Mouse (Mus musculus): ENCODE results near the gene Klrg1. TPM values are rescaled to one million over a fixed set of nuclear protein-coding genes. Genes with fewer than 3 reads are reported as not detected.

Klrg1 gene
- polyA plus RNA-seq, 1 experiment from 2014 or later: not detected

DNA sequence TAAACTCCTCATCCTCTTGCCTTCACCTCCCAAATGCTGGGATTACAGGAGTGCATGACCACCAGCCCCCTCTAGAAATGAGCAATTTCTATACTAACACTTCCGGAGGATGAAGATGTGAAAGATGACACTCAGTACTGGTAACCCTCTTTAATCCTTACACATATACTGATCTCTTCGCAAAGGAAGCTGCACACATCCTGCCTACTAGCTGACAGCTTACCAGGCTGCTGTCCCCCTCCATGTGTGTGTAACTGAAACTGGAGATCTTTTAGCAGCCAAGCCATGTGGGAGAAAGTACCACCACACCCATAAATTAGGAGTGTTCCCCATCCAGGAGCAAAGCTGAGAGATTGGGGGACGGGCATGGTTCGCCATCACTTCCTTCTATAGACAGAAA lies 13.5 kb downstream of the Klrg1 start:
- no peaks in the 10 kb centered on the region; the same call in 1 of the 2 replicates for H3K4me1 ChIP-seq (replicated peaks)
- WGBS (ENCODE audit: insufficient replicate concordance): 67% methylated on average over 4 of the region's 4 CpGs
- H3K9ac ChIP-seq: no peak overlapping the region
- H3K4me2 ChIP-seq: no peak overlapping the region
- H3K36me3 ChIP-seq (replicated peaks): no peaks in the 10 kb centered on the region
- H3K4me3 ChIP-seq (replicated peaks): no peak overlapping the region
- H3K27me3 ChIP-seq: no peaks in the 10 kb centered on the region
- no peak overlapping the region for H3K27ac ChIP-seq (replicated peaks)
- no peak for ATAC-seq (ENCODE audit: insufficient read depth)
- no peaks in the 10 kb centered on the region for H3K9me3 ChIP-seq (replicated peaks)

DNA sequence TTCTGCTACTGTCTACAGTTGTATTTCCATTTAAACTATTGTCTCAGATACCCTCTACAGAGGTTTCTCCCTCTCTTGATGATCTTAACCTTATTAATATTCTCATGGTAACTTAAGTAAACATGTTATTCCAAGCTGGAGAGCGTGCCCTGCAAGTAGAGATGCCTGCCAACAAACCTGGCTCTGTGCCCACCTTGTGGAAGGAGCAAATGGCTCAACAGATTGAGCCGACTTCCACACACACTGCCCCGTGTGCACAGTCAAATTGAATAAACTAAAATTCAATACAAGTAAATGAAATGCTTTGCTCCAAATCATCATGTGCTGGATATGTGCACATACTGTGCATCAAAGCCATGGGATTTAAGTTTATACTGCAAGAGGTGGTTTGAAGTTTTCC lies 14.1 kb downstream of the Klrg1 start:
- H3K27ac ChIP-seq (replicated peaks): no peak overlapping the region
- WGBS (ENCODE audit: insufficient replicate concordance): 49% methylated on average over 3 of the region's 3 CpGs
- no peaks in the 10 kb centered on the region for H3K27me3 ChIP-seq
- H3K9me3 ChIP-seq (replicated peaks): no peaks in the 10 kb centered on the region
- no peak overlapping the region for H3K9ac ChIP-seq
- H3K36me3 ChIP-seq (replicated peaks): no peaks in the 10 kb centered on the region
- no peak overlapping the region for H3K4me2 ChIP-seq
- no peak overlapping the region for H3K4me3 ChIP-seq (replicated peaks)
- no peak for ATAC-seq (ENCODE audit: insufficient read depth)
- no peaks in the 10 kb centered on the region for H3K4me1 ChIP-seq (replicated peaks)

DNA sequence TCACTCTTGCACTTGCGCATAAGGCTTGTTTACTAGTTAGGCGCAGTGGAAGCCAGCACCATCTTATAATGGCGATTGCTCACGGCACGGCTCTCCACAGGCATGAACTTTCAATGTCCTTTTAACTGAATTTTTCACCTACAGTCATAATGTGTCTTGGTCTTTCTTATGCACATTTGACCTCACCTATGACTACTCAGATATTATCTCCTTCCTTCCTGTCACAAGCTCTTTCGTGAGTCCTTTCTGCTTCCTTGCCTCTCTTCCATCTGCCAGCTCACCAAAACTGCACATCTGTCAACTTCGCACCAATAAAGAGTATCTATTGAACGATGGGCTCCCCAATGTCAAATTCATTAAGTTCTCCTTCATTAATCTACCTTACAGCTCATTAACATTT lies 20.1 kb downstream of the Klrg1 start:
- Histone ChIP-seq H3K9ac (no peak overlapping the region), H3K9me3 (replicated peaks) (no peaks in the 10 kb centered on the region), H3K4me2 (no peak overlapping the region), H3K4me1 (replicated peaks) (no peaks in the 10 kb centered on the region), H3K36me3 (replicated peaks) (no peaks in the 10 kb centered on the region), H3K4me3 (replicated peaks) (no peak overlapping the region), H3K27ac (replicated peaks) (no peak overlapping the region), H3K27me3 (no peaks in the 10 kb centered on the region)
- no peak for ATAC-seq (ENCODE audit: insufficient read depth)
- 67% methylated on average over 8 of the region's 8 CpGs for WGBS (ENCODE audit: insufficient replicate concordance)

DNA sequence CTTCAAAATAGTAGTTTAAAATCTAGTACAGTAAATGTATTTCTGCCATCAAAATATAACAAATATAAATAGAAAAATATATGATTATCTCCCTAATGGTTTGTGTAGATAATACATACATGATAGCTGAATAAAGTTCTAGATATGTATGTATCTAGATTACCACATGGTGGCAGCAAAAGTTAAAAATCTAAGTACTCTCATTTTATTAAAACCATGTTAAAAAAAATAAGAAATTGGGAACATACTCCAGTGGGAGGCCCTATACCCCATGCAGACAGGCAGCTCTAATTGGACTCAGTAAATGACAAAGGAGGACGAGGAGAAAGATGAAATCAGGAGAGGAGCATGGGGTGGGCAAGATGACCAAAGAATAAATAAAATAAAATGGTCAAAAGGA lies 30.5 kb downstream of the Klrg1 start:
- WGBS (ENCODE audit: insufficient replicate concordance): 32% methylated on average over 1 of the region's 1 CpGs
- H3K9ac ChIP-seq: no peak overlapping the region
- H3K27ac ChIP-seq (replicated peaks): no peak overlapping the region
- H3K9me3 ChIP-seq (replicated peaks): no peaks in the 10 kb centered on the region
- H3K27me3 ChIP-seq: no peaks in the 10 kb centered on the region
- ATAC-seq (ENCODE audit: insufficient read depth): no peak
- no peak overlapping the region for H3K4me2 ChIP-seq
- H3K36me3 ChIP-seq (replicated peaks): no peaks in the 10 kb centered on the region
- H3K4me3 ChIP-seq (replicated peaks): no peak overlapping the region
- H3K4me1 ChIP-seq (replicated peaks): no peaks in the 10 kb centered on the region

DNA sequence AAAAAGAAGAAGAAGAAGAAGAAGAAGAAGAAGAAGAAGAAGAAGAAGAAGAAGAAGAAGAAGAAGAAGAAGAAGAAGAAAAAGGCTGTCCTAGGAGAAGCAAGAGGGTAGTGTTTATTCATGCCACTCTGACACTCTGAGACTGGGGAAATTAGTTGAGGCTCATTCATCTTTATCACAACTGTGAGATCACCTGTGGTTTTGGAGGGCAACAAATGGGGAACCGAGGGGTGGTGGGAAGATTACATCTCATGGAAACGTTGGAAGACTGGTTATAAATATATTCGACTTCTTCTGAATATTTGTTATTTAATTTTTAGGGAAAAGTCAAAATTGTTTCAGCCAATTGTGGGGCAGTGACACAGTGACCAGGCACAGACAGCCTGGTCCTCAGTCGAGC lies 32.6 kb downstream of the Klrg1 start:
- H3K9me3 ChIP-seq (replicated peaks): no peaks in the 10 kb centered on the region

More for the DNA sequence above, 32.6 kb downstream of the Klrg1 start:
- Histone ChIP-seq H3K36me3 (replicated peaks) (no peaks in the 10 kb centered on the region), H3K4me1 (replicated peaks) (no peaks in the 10 kb centered on the region), H3K4me3 (replicated peaks) (no peak overlapping the region), H3K27me3 (no peaks in the 10 kb centered on the region), H3K9ac (no peak overlapping the region), H3K4me2 (no peak overlapping the region), H3K27ac (replicated peaks) (no peak overlapping the region)
- WGBS (ENCODE audit: insufficient replicate concordance): 32% methylated on average over 4 of the region's 4 CpGs
- no peak for ATAC-seq (ENCODE audit: insufficient read depth)

Other genes with a start within 250 kb of the Klrg1 start
- gene M6pr, start 25.8 kb upstream of the Klrg1 start, polyA plus RNA-seq (2015; fragmentation: Nextera tagmentation; extraction: Ambion mirVana): 85.3 and 87.6 TPM in 2 replicates
- 1.3 TPM in 2 replicates for gene Phc1, start 57.7 kb upstream of the Klrg1 start, polyA plus RNA-seq (2015; fragmentation: Nextera tagmentation; extraction: Ambion mirVana)
- gene Rimklb, start 215.9 kb upstream of the Klrg1 start, polyA plus RNA-seq (2015; fragmentation: Nextera tagmentation; extraction: Ambion mirVana): 0.26 and 0.41 TPM in 2 replicates
- 0.84 and 0.86 TPM in 2 replicates for gene Mfap5, start 223.0 kb upstream of the Klrg1 start, polyA plus RNA-seq (2015; fragmentation: Nextera tagmentation; extraction: Ambion mirVana)

Data from liver, embryonic 15.5 days (tissue).